Mouse (Mus musculus): Measurements from ENCODE around the gene Zc3hav1.
A peak's percentile ranks its signal among the peaks of the same experiment; 100 is the strongest.

Gene Zc3hav1

GRCm38 (mm10) chr6:38352451-38352850, 2.0 kb downstream of the Zc3hav1 start:
- DNase-seq (ENCODE audit: low read depth, low spot score), result peak; percentile 56

DNA sequence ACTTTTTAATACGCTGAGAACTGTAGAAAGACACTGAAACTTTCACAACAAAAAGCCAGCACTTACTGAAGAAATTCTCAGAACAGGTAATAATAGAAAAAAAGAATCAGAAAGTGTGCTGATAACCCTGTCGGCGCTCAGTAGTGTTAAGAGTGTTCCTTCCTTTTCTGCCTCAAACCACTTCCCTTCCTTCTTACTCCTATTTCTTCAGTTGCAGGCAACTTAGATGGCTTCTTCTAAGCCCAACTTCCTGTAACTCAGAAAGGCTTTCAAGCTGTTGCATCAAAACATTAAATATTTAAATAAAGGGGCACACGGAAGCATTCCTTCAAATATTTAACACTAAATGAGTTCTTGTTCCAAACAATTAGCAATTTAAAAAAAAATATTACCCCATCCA, 2.5 kb downstream of the Zc3hav1 start:
- no peak for DNase-seq (ENCODE audit: low read depth, low spot score)

GRCm38 (mm10) chr6:38349806-38350205, 4.6 kb downstream of the Zc3hav1 start:
- no peak for DNase-seq (ENCODE audit: low read depth, low spot score)

- no peak for DNase-seq (ENCODE audit: low read depth, low spot score)
Observed at GRCm38 (mm10) chr6:38348811-38349453, 5.5 kb downstream of the Zc3hav1 start.

- no peak for DNase-seq (ENCODE audit: low read depth, low spot score)
Observed at GRCm38 (mm10) chr6:38347875-38348274, 6.5 kb downstream of the Zc3hav1 start.

DNA sequence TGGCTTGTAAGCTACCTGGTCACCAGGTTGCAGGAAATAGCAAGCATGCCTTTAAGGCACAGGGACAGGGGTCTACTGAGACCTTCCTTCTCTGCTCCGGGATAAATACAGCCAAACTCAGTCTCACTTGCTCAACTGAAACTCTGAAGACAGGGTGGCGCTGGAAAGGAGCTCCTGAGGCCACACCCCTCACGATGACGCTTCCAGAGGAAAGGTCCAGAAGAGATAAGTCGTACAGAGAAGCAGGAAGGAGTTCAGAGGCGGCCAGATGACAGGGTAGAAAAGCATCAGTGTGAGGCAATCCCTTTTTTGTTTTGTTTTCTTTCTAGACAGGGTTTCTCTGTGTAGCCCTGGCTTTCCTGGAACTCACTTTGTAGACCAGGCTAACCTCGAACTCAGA, 8.6 kb downstream of the Zc3hav1 start:
- DNase-seq (ENCODE audit: low read depth, low spot score), result peak; percentile 77

GRCm38 (mm10) chr6:38344006-38344670, 10.3 kb downstream of the Zc3hav1 start:
- no peak for DNase-seq (ENCODE audit: low read depth, low spot score)

- no peak for DNase-seq (ENCODE audit: low read depth, low spot score)
Observed at GRCm38 (mm10) chr6:38343581-38343980, 10.8 kb downstream of the Zc3hav1 start.

GRCm38 (mm10) chr6:38342666-38342992, 11.8 kb downstream of the Zc3hav1 start:
- no peak for DNase-seq (ENCODE audit: low read depth, low spot score)

- DNase-seq (ENCODE audit: low read depth, low spot score), result no peak
Observed at GRCm38 (mm10) chr6:38341751-38342665, 12.4 kb downstream of the Zc3hav1 start.

- DNase-seq (ENCODE audit: low read depth, low spot score), result no peak
Observed at GRCm38 (mm10) chr6:38339078-38339477, 15.3 kb downstream of the Zc3hav1 start.

GRCm38 (mm10) chr6:38337951-38338350, 16.5 kb downstream of the Zc3hav1 start:
- DNase-seq (ENCODE audit: low read depth, low spot score), result no peak

DNA sequence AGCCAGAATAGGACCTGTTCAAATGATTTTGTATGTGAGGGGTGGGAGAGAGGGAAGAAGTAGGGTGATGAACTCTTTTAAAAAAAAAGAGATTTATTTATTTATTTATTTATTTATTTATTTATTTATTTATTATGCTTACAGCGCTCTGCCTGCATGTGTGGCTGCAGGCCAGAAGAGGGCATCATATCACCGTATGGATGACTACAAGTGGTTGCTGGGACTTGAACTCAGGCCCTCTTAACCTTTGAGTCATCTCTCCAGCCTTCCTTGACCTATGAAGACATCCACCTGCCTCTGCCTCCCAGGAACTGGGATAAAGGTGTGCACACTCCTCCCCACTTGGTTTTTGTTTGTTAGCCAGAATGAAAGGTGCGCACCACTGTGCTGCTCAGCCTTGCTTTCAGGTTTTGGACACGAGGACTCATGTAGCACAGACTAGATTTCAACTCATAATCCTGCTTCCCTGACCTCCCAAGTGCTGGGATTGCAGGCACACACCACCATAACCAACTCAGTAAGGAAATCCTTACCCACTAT, 17.2 kb downstream of the Zc3hav1 start:
- DNase-seq (ENCODE audit: low read depth, low spot score), result no peak

DNA sequence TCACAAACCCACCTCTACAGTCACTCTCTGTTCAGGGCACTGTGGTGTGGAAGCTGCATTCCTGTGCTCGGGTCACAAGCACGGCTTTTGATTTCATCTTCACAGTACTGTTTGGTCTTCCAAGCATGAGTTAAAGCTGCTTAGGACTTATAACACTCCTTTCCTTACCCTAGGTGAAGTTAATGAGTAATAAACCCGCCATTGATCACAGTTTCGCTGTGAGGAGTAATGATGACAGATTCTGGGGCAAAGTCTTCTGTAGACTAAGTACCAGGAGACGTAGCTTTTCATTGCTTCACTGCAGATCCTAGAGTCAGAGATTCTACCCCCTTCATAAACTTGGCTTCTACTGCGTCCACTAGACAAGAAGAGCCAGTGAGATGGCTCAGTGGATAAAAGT, 19.1 kb downstream of the Zc3hav1 start:
- no peak for DNase-seq (ENCODE audit: low read depth, low spot score)

DNA sequence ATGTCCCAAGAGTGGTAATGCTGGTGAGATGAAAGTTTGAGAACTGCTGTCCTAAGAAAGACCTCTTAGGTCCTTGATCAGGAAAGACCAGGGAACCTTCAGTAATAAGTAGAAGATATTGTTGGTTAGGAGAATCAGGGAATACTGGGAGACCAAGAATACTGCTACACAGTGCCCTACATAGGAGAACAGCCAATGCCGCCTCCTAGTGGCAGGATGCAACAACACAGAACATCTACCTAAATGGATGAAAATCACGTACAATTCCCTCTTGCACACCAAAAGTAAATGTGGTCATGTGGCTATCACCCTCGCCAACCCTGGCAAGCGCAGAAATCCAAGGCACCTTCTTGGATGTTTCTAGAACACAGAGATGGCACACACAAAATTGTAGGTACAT, 27.8 kb downstream of the Zc3hav1 start:
- peak; percentile 79 for DNase-seq (ENCODE audit: low read depth, low spot score)

DNA sequence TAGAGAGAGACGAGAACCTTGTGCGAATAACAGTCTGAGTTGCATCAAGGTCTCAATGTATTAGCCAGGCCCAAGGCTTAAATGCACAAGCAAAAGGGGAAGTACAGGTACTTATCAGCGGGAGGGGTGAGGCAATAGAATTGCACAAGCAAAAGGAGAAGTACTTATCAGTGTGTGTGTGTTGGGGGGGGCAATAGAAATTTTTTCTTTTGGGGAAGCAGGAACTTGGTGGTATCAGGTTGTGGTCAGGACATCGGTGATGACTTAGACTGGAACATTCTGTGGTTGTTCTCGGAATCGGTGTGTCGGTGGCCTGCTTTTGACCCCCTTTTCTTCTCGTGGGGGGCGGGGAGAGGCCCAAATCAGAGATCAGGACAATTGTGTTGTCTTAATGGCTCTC, 33.8 kb downstream of the Zc3hav1 start:
- no peak for DNase-seq (ENCODE audit: low read depth, low spot score)

GRCm38 (mm10) chr6:38316050-38316449, 38.4 kb downstream of the Zc3hav1 start:
- DNase-seq (ENCODE audit: low read depth, low spot score), result peak; percentile 72

DNA sequence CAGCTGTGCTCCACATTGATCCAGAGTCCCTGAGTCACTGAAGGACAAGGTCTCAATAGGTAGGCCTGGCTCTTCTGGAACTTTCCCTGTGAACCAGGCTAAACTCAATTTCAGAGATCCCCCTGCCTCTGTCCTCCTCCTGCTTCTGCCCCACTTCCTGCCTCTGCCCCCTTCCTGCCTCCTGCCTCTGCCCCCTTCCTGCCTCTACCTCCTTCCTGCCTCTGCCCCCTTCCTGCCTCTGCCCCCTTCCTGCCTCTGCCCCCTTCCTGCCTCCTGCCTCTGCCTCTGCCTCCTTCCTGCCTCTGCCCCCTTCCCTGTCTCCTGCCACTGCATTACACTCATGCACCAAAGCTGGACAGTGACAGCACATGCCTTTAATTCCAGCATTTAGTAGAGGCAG, 44.7 kb downstream of the Zc3hav1 start:
- DNase-seq (ENCODE audit: low read depth, low spot score), result no peak

- DNase-seq (ENCODE audit: low read depth, low spot score), result peak; percentile 67
Observed at GRCm38 (mm10) chr6:38304981-38305380, 49.4 kb downstream of the Zc3hav1 start.

DNA sequence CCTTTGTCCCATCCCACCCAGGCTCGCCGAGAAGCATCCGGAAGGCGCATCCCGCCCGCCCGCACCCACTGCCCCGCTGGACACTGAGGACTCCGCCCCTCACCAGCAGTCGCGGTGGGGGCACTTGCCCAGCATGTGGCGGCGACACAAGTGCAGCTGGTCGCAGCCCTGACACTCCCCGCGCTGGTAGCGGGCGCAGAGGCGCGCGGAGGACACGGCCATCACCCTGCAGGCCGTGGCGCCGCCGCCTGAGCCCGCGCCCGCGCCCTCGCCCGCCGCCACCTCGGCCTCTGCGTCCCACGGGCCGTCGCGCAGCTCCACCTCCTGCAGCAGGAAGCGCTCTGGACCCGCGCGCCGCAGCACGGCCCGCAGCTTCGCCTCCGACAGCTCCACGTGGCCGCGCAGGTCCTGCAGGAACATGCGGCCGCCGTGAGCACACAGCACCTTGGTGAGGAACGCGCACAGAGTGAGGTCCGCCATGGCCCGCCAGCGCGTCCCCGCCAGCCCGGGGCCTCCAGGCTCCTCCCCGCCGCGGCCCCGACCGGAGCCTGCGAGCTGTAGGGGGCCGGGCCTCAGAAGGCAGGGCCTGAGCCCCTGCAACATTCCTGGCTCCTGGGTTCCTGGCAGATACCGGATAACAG, 55.5 kb downstream of the Zc3hav1 start, which contains the start of gene Zc3hav1l:
Gene Zc3hav1l, minus strand, starts transcription at position 499 of the 641 bp plus-strand sequence.
- peak; percentile 91 for DNase-seq (ENCODE audit: low read depth, low spot score)

GRCm38 (mm10) chr6:38298246-38298635, 56.2 kb downstream of the Zc3hav1 start:
- DNase-seq (ENCODE audit: low read depth, low spot score), result peak; percentile 47
